Mouse (Mus musculus): ENCODE results near the gene Zfp91. TPM values are rescaled to one million over a fixed set of nuclear protein-coding genes. Genes with fewer than 3 reads are reported as not detected.

The Zfp91 gene
- total and polyA plus RNA-seq, 2 experiments from 2014 or later, result 9.5 to 43.6 TPM

- no peak for TF ChIP-seq CTCF (IDR thresholded peaks at IDR 0.05; ENCODE audit: low read depth)
- no peak for TF ChIP-seq EP300 (IDR thresholded peaks at IDR 0.05; ENCODE audit: low read depth)
- 61% methylated on average over 3 of the region's 3 CpGs for WGBS
- no peak overlapping the region for H3K27ac ChIP-seq (ENCODE audit: low read depth)
- H3K4me3 ChIP-seq (ENCODE audit: low read depth, low read length), result no peak overlapping the region
- no peaks in the 10 kb centered on the region for H3K4me1 ChIP-seq (ENCODE audit: control insufficient read depth, insufficient read depth)
- DNase-seq (ENCODE audit: low spot score) (no peak), ATAC-seq (ENCODE audit: insufficient read depth, low read depth) (no peak)
- H3K4me2 ChIP-seq (ENCODE audit: low read depth, low read length), result no peak overlapping the region
- no peaks in the 10 kb centered on the region for H3K27me3 ChIP-seq (ENCODE audit: control insufficient read depth, insufficient read depth, low read length)
- H3K9ac ChIP-seq (replicated peaks; ENCODE audit: low read depth, low read length), result no peak overlapping the region
- no peaks in the 10 kb centered on the region for H3K9me3 ChIP-seq (replicated peaks; ENCODE audit: control insufficient read depth, low read length)
- H3K36me3 ChIP-seq (replicated peaks; ENCODE audit: control insufficient read depth, insufficient read depth, low read length), result no peaks in the 10 kb centered on the region
These were observed 9.8 kb upstream of the Zfp91 start for GRCm38 (mm10) chr19:12805730-12806129.

- Histone ChIP-seq H3K27me3 (ENCODE audit: control insufficient read depth, insufficient read depth, low read length) (no peaks in the 10 kb centered on the region), H3K9me3 (replicated peaks; ENCODE audit: control insufficient read depth, low read length) (no peaks in the 10 kb centered on the region), H3K36me3 (replicated peaks; ENCODE audit: control insufficient read depth, insufficient read depth, low read length) (no peaks in the 10 kb centered on the region), H3K27ac (ENCODE audit: low read depth) (no peak overlapping the region), H3K4me3 (ENCODE audit: low read depth, low read length) (no peak overlapping the region), H3K4me1 (ENCODE audit: control insufficient read depth, insufficient read depth) (no peaks in the 10 kb centered on the region), H3K9ac (replicated peaks; ENCODE audit: low read depth, low read length) (no peak overlapping the region), H3K4me2 (ENCODE audit: low read depth, low read length) (no peak overlapping the region)
- DNase-seq (ENCODE audit: low spot score) (no peak), ATAC-seq (ENCODE audit: insufficient read depth, low read depth) (no peak)
- TF ChIP-seq CTCF (IDR thresholded peaks at IDR 0.05; ENCODE audit: low read depth), result no peak
- no peak for TF ChIP-seq EP300 (IDR thresholded peaks at IDR 0.05; ENCODE audit: low read depth)
- 71% methylated on average over 1 of the region's 1 CpGs for WGBS
These were observed 8.3 kb upstream of the Zfp91 start for GRCm38 (mm10) chr19:12804237-12804636.

GRCm38 (mm10) chr19:12802830-12803229 lies 6.9 kb upstream of the Zfp91 start:
- DNase-seq (ENCODE audit: low spot score) (no peak), ATAC-seq (ENCODE audit: insufficient read depth, low read depth) (no peak)
- H3K36me3 ChIP-seq (replicated peaks; ENCODE audit: control insufficient read depth, insufficient read depth, low read length), result no peaks in the 10 kb centered on the region
- H3K9me3 ChIP-seq (replicated peaks; ENCODE audit: control insufficient read depth, low read length), result no peaks in the 10 kb centered on the region
- H3K4me1 ChIP-seq (ENCODE audit: control insufficient read depth, insufficient read depth), result no peaks in the 10 kb centered on the region
- H3K4me2 ChIP-seq (ENCODE audit: low read depth, low read length), result no peak overlapping the region
- no peak overlapping the region for H3K4me3 ChIP-seq (ENCODE audit: low read depth, low read length)
- H3K27me3 ChIP-seq (ENCODE audit: control insufficient read depth, insufficient read depth, low read length), result no peaks in the 10 kb centered on the region
- WGBS, result 71% methylated on average over 3 of the region's 3 CpGs
- H3K9ac ChIP-seq (replicated peaks; ENCODE audit: low read depth, low read length), result no peak overlapping the region
- no peak for TF ChIP-seq EP300 (IDR thresholded peaks at IDR 0.05; ENCODE audit: low read depth)
- TF ChIP-seq CTCF (IDR thresholded peaks at IDR 0.05; ENCODE audit: low read depth), result no peak
- no peak overlapping the region for H3K27ac ChIP-seq (ENCODE audit: low read depth)

GRCm38 (mm10) chr19:12801046-12801445 lies 5.1 kb upstream of the Zfp91 start:
- Histone ChIP-seq H3K9ac (replicated peaks; ENCODE audit: low read depth, low read length) (no peak overlapping the region), H3K9me3 (replicated peaks; ENCODE audit: control insufficient read depth, low read length) (no peaks in the 10 kb centered on the region), H3K36me3 (replicated peaks; ENCODE audit: control insufficient read depth, insufficient read depth, low read length) (no peaks in the 10 kb centered on the region), H3K4me1 (ENCODE audit: control insufficient read depth, insufficient read depth) (no peaks in the 10 kb centered on the region), H3K27me3 (ENCODE audit: control insufficient read depth, insufficient read depth, low read length) (no peaks in the 10 kb centered on the region), H3K4me3 (ENCODE audit: low read depth, low read length) (no peak overlapping the region), H3K27ac (ENCODE audit: low read depth) (no peak overlapping the region), H3K4me2 (ENCODE audit: low read depth, low read length) (no peak overlapping the region)
- no peak for TF ChIP-seq EP300 (IDR thresholded peaks at IDR 0.05; ENCODE audit: low read depth)
- no peak for TF ChIP-seq CTCF (IDR thresholded peaks at IDR 0.05; ENCODE audit: low read depth)
- DNase-seq (ENCODE audit: low spot score), result no peak
- ATAC-seq (ENCODE audit: insufficient read depth, low read depth), result no peak
- WGBS, result 53% methylated on average over 3 of the region's 3 CpGs

GRCm38 (mm10) chr19:12800621-12801020 lies 4.7 kb upstream of the Zfp91 start:
- no peaks in the 10 kb centered on the region for H3K27me3 ChIP-seq (ENCODE audit: control insufficient read depth, insufficient read depth, low read length)
- H3K4me2 ChIP-seq (ENCODE audit: low read depth, low read length), result no peak overlapping the region
- DNase-seq (ENCODE audit: low spot score) (no peak), ATAC-seq (ENCODE audit: insufficient read depth, low read depth) (no peak)
- TF ChIP-seq CTCF (IDR thresholded peaks at IDR 0.05; ENCODE audit: low read depth), result no peak
- no peak for TF ChIP-seq EP300 (IDR thresholded peaks at IDR 0.05; ENCODE audit: low read depth)
- 50% methylated on average over 2 of the region's 2 CpGs for WGBS
- H3K36me3 ChIP-seq (replicated peaks; ENCODE audit: control insufficient read depth, insufficient read depth, low read length), result no peaks in the 10 kb centered on the region
- no peaks in the 10 kb centered on the region for H3K9me3 ChIP-seq (replicated peaks; ENCODE audit: control insufficient read depth, low read length)
- H3K27ac ChIP-seq (ENCODE audit: low read depth), result no peak overlapping the region
- H3K9ac ChIP-seq (replicated peaks; ENCODE audit: low read depth, low read length), result no peak overlapping the region
- H3K4me1 ChIP-seq (ENCODE audit: control insufficient read depth, insufficient read depth), result no peaks in the 10 kb centered on the region
- no peak overlapping the region for H3K4me3 ChIP-seq (ENCODE audit: low read depth, low read length)

GRCm38 (mm10) chr19:12799081-12799480 lies 3.2 kb upstream of the Zfp91 start:
- Histone ChIP-seq H3K4me3 (ENCODE audit: low read depth, low read length) (no peak overlapping the region), H3K4me2 (ENCODE audit: low read depth, low read length) (no peak overlapping the region), H3K9ac (replicated peaks; ENCODE audit: low read depth, low read length) (no peak overlapping the region), H3K4me1 (ENCODE audit: control insufficient read depth, insufficient read depth) (no peaks in the 10 kb centered on the region), H3K36me3 (replicated peaks; ENCODE audit: control insufficient read depth, insufficient read depth, low read length) (no peaks in the 10 kb centered on the region), H3K9me3 (replicated peaks; ENCODE audit: control insufficient read depth, low read length) (no peaks in the 10 kb centered on the region), H3K27me3 (ENCODE audit: control insufficient read depth, insufficient read depth, low read length) (no peaks in the 10 kb centered on the region), H3K27ac (ENCODE audit: low read depth) (no peak overlapping the region; the same call in 1 of the 2 replicates)
- ATAC-seq (ENCODE audit: insufficient read depth, low read depth), result no peak
- TF ChIP-seq EP300 (IDR thresholded peaks at IDR 0.05; ENCODE audit: low read depth) (no peak), CTCF (IDR thresholded peaks at IDR 0.05; ENCODE audit: low read depth) (no peak)
- WGBS, result 66% methylated on average over 3 of the region's 3 CpGs
- DNase-seq (ENCODE audit: low spot score), result no peak

Measured in heart, postnatal 0 days (tissue).